Mouse (Mus musculus) brain, embryonic 14.5 days (tissue): ENCODE measurements around the gene Lhb. TPM values are rescaled to one million over a fixed set of nuclear protein-coding genes. Genes with fewer than 3 reads are reported as not detected.
"Not testable (repeated sequence)": the region's sequence is repeated elsewhere in the genome, so short reads cannot be mapped to it uniquely, and the experiment has no call there.

Experiments used
- DNase-seq: peaks from one replicate; pipeline ENCODE4 v3.0.0-alpha.2; 2011; ENCODE audit warnings: low read depth
- CTCF ChIP-seq: fragments of 200-500 bp; IDR thresholded peaks from 2 replicates; pipeline ENCODE4 v1.5.1; 2012; ENCODE audit warnings: inconsistent platforms, mild to moderate bottlenecking, moderate library complexity, borderline replicate concordance; ENCODE audit not compliant: insufficient read depth, insufficient read length; ENCODE audit errors: extremely low read depth
- POLR2A ChIP-seq: fragments of 200-500 bp; IDR thresholded peaks from 2 replicates; pipeline ENCODE4 v1.6.1; 2012; ENCODE audit warnings: mild to moderate bottlenecking, inconsistent platforms, borderline replicate concordance; ENCODE audit not compliant: poor library complexity, insufficient read depth, insufficient read length, severe bottlenecking; ENCODE audit errors: extremely low read depth
- polyA plus RNA-seq: library from polyadenylated mRNA; depleted of rRNA; stranded (reverse); fragments of >200 nt; gene quantifications from 2 replicates; pipeline ENCODE4 v1.2.3, GENCODE M21; 2012; rRNA removed

Lhb gene
- polyA plus RNA-seq, result 1.1 and 1.7 TPM in 2 replicates

- no peak for TF ChIP-seq CTCF
- no peak for TF ChIP-seq POLR2A
These were observed at the start of gene Lhb for GRCm38 (mm10) chr7:45420615-45420919. TSS of gene Lhb (plus strand) at chr7:45420820.

GRCm38 (mm10) chr7:45372371-45372770 lies 48.2 kb upstream of the Lhb start:
- DNase-seq, result no peak
- TF ChIP-seq POLR2A, result no peak

More at GRCm38 (mm10) chr7:45420615-45420919, at the start of gene Lhb:
- no peak for DNase-seq

- no peak for TF ChIP-seq POLR2A
- TF ChIP-seq CTCF, result no peak
- no peak for DNase-seq
These were observed 46.0 kb upstream of the Lhb start for GRCm38 (mm10) chr7:45374620-45375019.

GRCm38 (mm10) chr7:45376057-45376456 lies 44.6 kb upstream of the Lhb start:
- peak; percentile 51 for DNase-seq
- TF ChIP-seq CTCF (no peak), POLR2A (no peak)

GRCm38 (mm10) chr7:45386077-45386476 lies 34.5 kb upstream of the Lhb start:
- no peak for DNase-seq
- TF ChIP-seq CTCF (peak; percentile 25; the same call in 1 of the 2 replicates), POLR2A (no peak)

GRCm38 (mm10) chr7:45395129-45395541 lies 25.5 kb upstream of the Lhb start:
- DNase-seq, result peak; percentile 94
- TF ChIP-seq CTCF, result no peak
- TF ChIP-seq POLR2A, result no peak

GRCm38 (mm10) chr7:45395578-45396336 lies 24.9 kb upstream of the Lhb start, which contains the start of gene Snrnp70:
TSS of gene Snrnp70 (minus strand) at chr7:45395742.
- DNase-seq, result peak; percentile 100
- no peak for TF ChIP-seq CTCF
- TF ChIP-seq POLR2A, result peak; percentile 92

- DNase-seq, result not testable (repeated sequence)
These were observed 24.3 kb upstream of the Lhb start for GRCm38 (mm10) chr7:45396337-45396775.

GRCm38 (mm10) chr7:45396787-45397186 lies 23.8 kb upstream of the Lhb start:
- no peak for DNase-seq
- TF ChIP-seq POLR2A (no peak), CTCF (no peak)

- TF ChIP-seq CTCF (no peak), POLR2A (no peak)
- DNase-seq, result no peak
These were observed 19.0 kb upstream of the Lhb start for GRCm38 (mm10) chr7:45401521-45402085.

- TF ChIP-seq POLR2A, result no peak
- TF ChIP-seq CTCF, result peak; percentile 56; the same call in 1 of the 2 replicates
- DNase-seq, result peak; percentile 69
These were observed 16.9 kb upstream of the Lhb start for GRCm38 (mm10) chr7:45403532-45404261.

- TF ChIP-seq CTCF (peak; percentile 93), POLR2A (no peak)
- peak; percentile 26 for DNase-seq
These were observed 15.2 kb upstream of the Lhb start, which contains the start of gene Kcna7 for GRCm38 (mm10) chr7:45405091-45406075. TSS of gene Kcna7 (plus strand) at chr7:45405653.
